Mouse (Mus musculus) kidney, postnatal 0 days (tissue): ENCODE results near the gene Lypd6. TPM values are rescaled to one million over a fixed set of nuclear protein-coding genes. Genes with fewer than 3 reads are reported as not detected.

Experiments used
- ATAC-seq: fragments of 200-750 bp; cut with Nextera tagmentation; replicated peaks from 2 replicates; pipeline ENCODE4 v1.8.0; 2017; ENCODE audit warnings: low read depth, moderate number of reproducible peaks, moderate TSS enrichment, moderate library complexity; ENCODE audit not compliant: low FRiP score
- DNase-seq: peaks from one replicate; pipeline ENCODE4 v3.0.0-alpha.2; 2016; ENCODE audit warnings: low spot score
- H3K27ac ChIP-seq: fragments of 300-500 bp; sonication (generic); 2 replicates; pipeline ENCODE4 v1.5.1; 2014; ENCODE audit warnings: mild to moderate bottlenecking
- H3K27me3 ChIP-seq: fragments of 300-500 bp; sonication (generic); 2 replicates; pipeline ENCODE4 v1.6.1; 2014; ENCODE audit warnings: low read length, mixed read lengths; ENCODE audit not compliant: insufficient read depth
- H3K36me3 ChIP-seq: fragments of 300-500 bp; sonication (generic); 2 replicates; pipeline ENCODE4 v1.6.1; 2014; ENCODE audit warnings: low read length, mixed read lengths; ENCODE audit not compliant: insufficient read depth
- H3K4me1 ChIP-seq: fragments of 300-500 bp; sonication (generic); replicated peaks from 2 replicates; pipeline ENCODE4 v1.6.1; 2014; ENCODE audit warnings: antibody characterized with exemption, low read length, mixed read lengths; ENCODE audit not compliant: insufficient read depth
- H3K4me2 ChIP-seq: fragments of 300-500 bp; sonication (generic); 2 replicates; pipeline ENCODE4 v1.6.1; 2014; ENCODE audit warnings: mild to moderate bottlenecking, low read length, moderate library complexity, mixed read lengths
- H3K4me3 ChIP-seq: fragments of 300-500 bp; sonication (generic); replicated peaks from 2 replicates; pipeline ENCODE4 v1.5.1; 2014; ENCODE audit warnings: low read depth, low read length
- H3K9ac ChIP-seq: fragments of 300-500 bp; sonication (generic); 2 replicates; pipeline ENCODE4 v1.6.1; 2014; ENCODE audit warnings: low read depth, low read length
- H3K9me3 ChIP-seq: fragments of 300-500 bp; sonication (generic); replicated peaks from 2 replicates; pipeline ENCODE4 v1.6.1; 2016; ENCODE audit warnings: low read length, inconsistent platforms, mixed read lengths
- CTCF ChIP-seq: IDR thresholded peaks from 2 replicates; pipeline ENCODE4 v1.5.1; 2016; ENCODE audit warnings: antibody characterized with exemption, low read depth, mild to moderate bottlenecking, moderate library complexity
- WGBS: fragments of 180-500 bp; shearing (Covaris S2); extraction: QIAGEN DNeasy Blood & Tissue Kit; methylation state at CpG from one replicate; pipeline ENCODE4 v1.1.7; 2014; 5-methylcytosine and 5-hydroxymethylcytosine counted together
- polyA plus RNA-seq: library from polyadenylated mRNA; unstranded; fragments of >200 nt; fragmentation: Nextera tagmentation; extraction: Ambion mirVana; gene quantifications from 2 replicates; pipeline ENCODE4 v1.2.1, GENCODE M21; 2015

Lypd6 gene
- polyA plus RNA-seq, 1 experiment from 2014 or later, result 8.6 TPM

- no peak for TF ChIP-seq CTCF
- H3K9ac ChIP-seq, result no peak overlapping the region
- no peak overlapping the region for H3K4me2 ChIP-seq
- H3K4me3 ChIP-seq, result no peak overlapping the region
- H3K4me1 ChIP-seq, result peaks cover 8% of the 10 kb centered on the region; the same call in 1 of the 2 replicates
- 90% methylated on average over 3 of the region's 3 CpGs for WGBS
- no peaks in the 10 kb centered on the region for H3K27me3 ChIP-seq
- DNase-seq (no peak), ATAC-seq (no peak)
- H3K9me3 ChIP-seq, result no peaks in the 10 kb centered on the region
- H3K27ac ChIP-seq, result no peak overlapping the region
- H3K36me3 ChIP-seq, result no peaks in the 10 kb centered on the region
Observed at GRCm38 (mm10) chr2:50188856-50189255, 122.6 kb downstream of the Lypd6 start.

- Histone ChIP-seq H3K4me3 (no peak overlapping the region), H3K4me2 (no peak overlapping the region), H3K27ac (no peak overlapping the region), H3K9ac (no peak overlapping the region), H3K9me3 (no peaks in the 10 kb centered on the region), H3K36me3 (no peaks in the 10 kb centered on the region), H3K4me1 (no peaks in the 10 kb centered on the region), H3K27me3 (no peaks in the 10 kb centered on the region)
- 63% methylated on average over 1 of the region's 1 CpGs for WGBS
- DNase-seq (no peak), ATAC-seq (no peak)
- no peak for TF ChIP-seq CTCF
Observed at GRCm38 (mm10) chr2:50196681-50197080, 130.5 kb downstream of the Lypd6 start.

- no peaks in the 10 kb centered on the region for H3K9me3 ChIP-seq
- H3K36me3 ChIP-seq, result no peaks in the 10 kb centered on the region
- no peak overlapping the region for H3K4me3 ChIP-seq
- no peak for TF ChIP-seq CTCF
- no peaks in the 10 kb centered on the region for H3K4me1 ChIP-seq
- WGBS, result 94% methylated on average over 4 of the region's 4 CpGs
- no peak for DNase-seq
- ATAC-seq, result no peak
- H3K27me3 ChIP-seq, result no peaks in the 10 kb centered on the region
- no peak overlapping the region for H3K9ac ChIP-seq
- H3K4me2 ChIP-seq, result no peak overlapping the region
- H3K27ac ChIP-seq, result no peak overlapping the region
Observed at GRCm38 (mm10) chr2:50197801-50198200, 131.6 kb downstream of the Lypd6 start.

- no peak overlapping the region for H3K4me2 ChIP-seq
- H3K9ac ChIP-seq, result no peak overlapping the region
- H3K27ac ChIP-seq, result no peak overlapping the region
- H3K27me3 ChIP-seq, result no peaks in the 10 kb centered on the region
- no peak for TF ChIP-seq CTCF
- ATAC-seq (no peak), DNase-seq (no peak)
- H3K36me3 ChIP-seq, result no peaks in the 10 kb centered on the region
- H3K9me3 ChIP-seq, result no peaks in the 10 kb centered on the region
- H3K4me1 ChIP-seq, result no peaks in the 10 kb centered on the region
- WGBS, result 69% methylated on average over 2 of the region's 2 CpGs
- H3K4me3 ChIP-seq, result no peak overlapping the region
Observed at GRCm38 (mm10) chr2:50200541-50200940, 134.3 kb downstream of the Lypd6 start.

GRCm38 (mm10) chr2:50220574-50220973 lies 154.3 kb downstream of the Lypd6 start:
- 51% methylated on average over 7 of the region's 7 CpGs for WGBS
- ATAC-seq, result no peak
- Histone ChIP-seq H3K4me3 (no peak overlapping the region), H3K4me1 (no peaks in the 10 kb centered on the region), H3K9ac (no peak overlapping the region), H3K27me3 (no peaks in the 10 kb centered on the region), H3K36me3 (no peaks in the 10 kb centered on the region), H3K9me3 (no peaks in the 10 kb centered on the region), H3K4me2 (no peak overlapping the region), H3K27ac (no peak overlapping the region)
- TF ChIP-seq CTCF, result no peak
- peak; percentile 16 for DNase-seq

- DNase-seq (no peak), ATAC-seq (no peak)
- Histone ChIP-seq H3K9me3 (no peaks in the 10 kb centered on the region), H3K4me2 (no peak overlapping the region), H3K36me3 (no peaks in the 10 kb centered on the region), H3K9ac (no peak overlapping the region), H3K27me3 (no peaks in the 10 kb centered on the region), H3K4me1 (no peaks in the 10 kb centered on the region), H3K4me3 (no peak overlapping the region), H3K27ac (no peak overlapping the region)
- TF ChIP-seq CTCF, result no peak
- WGBS, result 78% methylated on average over 4 of the region's 4 CpGs
Observed at GRCm38 (mm10) chr2:50225019-50225418, 158.8 kb downstream of the Lypd6 start.

- H3K9me3 ChIP-seq, result no peaks in the 10 kb centered on the region
- H3K27ac ChIP-seq, result no peak overlapping the region
- no peak for TF ChIP-seq CTCF
- 68% methylated on average over 8 of the region's 8 CpGs for WGBS
- H3K27me3 ChIP-seq, result no peaks in the 10 kb centered on the region
- H3K4me2 ChIP-seq, result no peak overlapping the region
- H3K36me3 ChIP-seq, result no peaks in the 10 kb centered on the region
- H3K9ac ChIP-seq, result no peak overlapping the region
- no peak overlapping the region for H3K4me3 ChIP-seq
- no peak for ATAC-seq
- peak; percentile 4 for DNase-seq
- no peaks in the 10 kb centered on the region for H3K4me1 ChIP-seq
Observed at GRCm38 (mm10) chr2:50233491-50233890, 167.3 kb downstream of the Lypd6 start.

Other genes starting within 250 kb of the Lypd6 start
- gene Mmadhc, start 230.4 kb downstream of the Lypd6 start, polyA plus RNA-seq, result 158 and 167 TPM in 2 replicates